Mouse (Mus musculus): ENCODE results near the gene Csrp1. TPM values are rescaled to one million over a fixed set of nuclear protein-coding genes. Genes with fewer than 3 reads are reported as not detected.

Gene Csrp1
- total RNA-seq (2014; fragmentation: Nextera tagmentation) (not detected in 2 replicates), total RNA-seq (2017) (0.29 and 0.38 TPM in 2 replicates), polyA plus RNA-seq (2012) (0.05 and 0.06 TPM in 2 replicates)

- Histone ChIP-seq H3K4me3 (ENCODE audit: low read depth, low read length) (no peak within 1 kb of the TSS), H3K36me3 (replicated peaks) (no peaks in the 10 kb centered on the region), H3K27me3 (ENCODE audit: insufficient read depth, low read length) (no peaks in the 10 kb centered on the region), H3K4me1 (ENCODE audit: insufficient read depth, low read depth, low read length) (peaks cover 9% of the 10 kb centered on the region), H3K9me3 (replicated peaks) (no peaks in the 10 kb centered on the region)
- TF ChIP-seq POLR2AphosphoS5 (IDR thresholded peaks at IDR 0.05; ENCODE audit: insufficient replicate concordance, low read depth, low read length) (no peak), GATA1 (IDR thresholded peaks at IDR 0.05; ENCODE audit: borderline replicate concordance, low read length) (no peak), CTCF (IDR thresholded peaks at IDR 0.05; ENCODE audit: low read depth, low read length) (no peak), TAL1 (conservative IDR thresholded peaks at IDR 0.05; ENCODE audit: low read depth, low read length) (no peak), GATA2 (IDR thresholded peaks at IDR 0.05; ENCODE audit: borderline replicate concordance, low read depth, low read length) (no peak)
- no peak for ATAC-seq (ENCODE audit: extremely low read depth, insufficient number of reproducible peaks, low FRiP score, poor library complexity, severe bottlenecking)
- DNase-seq (ENCODE audit: low spot score), result no peak
Measured at GRCm38 (mm10) chr1:135719983-135720382, at the start of gene Csrp1. Gene Csrp1 (plus strand): TSS chr1:135720061.

GRCm38 (mm10) chr1:135670397-135671130 is 49.3 kb upstream of the Csrp1 start:
- Histone ChIP-seq H3K27me3 (ENCODE audit: insufficient read depth, low read length) (peaks cover 8% of the 10 kb centered on the region), H3K4me3 (ENCODE audit: low read depth, low read length) (no peak overlapping the region), H3K36me3 (replicated peaks) (no peaks in the 10 kb centered on the region), H3K9me3 (replicated peaks) (no peaks in the 10 kb centered on the region), H3K4me1 (ENCODE audit: insufficient read depth, low read depth, low read length) (no peaks in the 10 kb centered on the region)
- ATAC-seq (ENCODE audit: extremely low read depth, insufficient number of reproducible peaks, low FRiP score, poor library complexity, severe bottlenecking) (no peak), DNase-seq (ENCODE audit: low spot score) (peak; percentile 35)
- TF ChIP-seq CTCF (IDR thresholded peaks at IDR 0.05; ENCODE audit: low read depth, low read length) (peak; percentile 97), TAL1 (conservative IDR thresholded peaks at IDR 0.05; ENCODE audit: low read depth, low read length) (no peak)

GRCm38 (mm10) chr1:135671406-135671805 is 48.5 kb upstream of the Csrp1 start:
- Histone ChIP-seq H3K4me3 (ENCODE audit: low read depth, low read length) (no peak overlapping the region), H3K36me3 (replicated peaks) (no peaks in the 10 kb centered on the region), H3K4me1 (ENCODE audit: insufficient read depth, low read depth, low read length) (no peaks in the 10 kb centered on the region), H3K27me3 (ENCODE audit: insufficient read depth, low read length) (peaks cover 14% of the 10 kb centered on the region), H3K9me3 (replicated peaks) (no peaks in the 10 kb centered on the region)
- DNase-seq (ENCODE audit: low spot score) (no peak), ATAC-seq (ENCODE audit: extremely low read depth, insufficient number of reproducible peaks, low FRiP score, poor library complexity, severe bottlenecking) (no peak)
- TF ChIP-seq TAL1 (conservative IDR thresholded peaks at IDR 0.05; ENCODE audit: low read depth, low read length) (no peak), GATA2 (IDR thresholded peaks at IDR 0.05; ENCODE audit: borderline replicate concordance, low read depth, low read length) (no peak), POLR2AphosphoS5 (IDR thresholded peaks at IDR 0.05; ENCODE audit: insufficient replicate concordance, low read depth, low read length) (no peak), GATA1 (IDR thresholded peaks at IDR 0.05; ENCODE audit: borderline replicate concordance, low read length) (no peak), CTCF (IDR thresholded peaks at IDR 0.05; ENCODE audit: low read depth, low read length) (no peak)

- DNase-seq (ENCODE audit: low spot score), result no peak
- no peaks in the 10 kb centered on the region for H3K4me1 ChIP-seq (ENCODE audit: insufficient read depth, low read depth, low read length)
- H3K27me3 ChIP-seq (ENCODE audit: insufficient read depth, low read length), result peaks cover 14% of the 10 kb centered on the region
- H3K9me3 ChIP-seq (replicated peaks), result no peaks in the 10 kb centered on the region
- TF ChIP-seq GATA2 (IDR thresholded peaks at IDR 0.05; ENCODE audit: borderline replicate concordance, low read depth, low read length) (no peak), GATA1 (IDR thresholded peaks at IDR 0.05; ENCODE audit: borderline replicate concordance, low read length) (no peak), TAL1 (conservative IDR thresholded peaks at IDR 0.05; ENCODE audit: low read depth, low read length) (no peak), POLR2AphosphoS5 (IDR thresholded peaks at IDR 0.05; ENCODE audit: insufficient replicate concordance, low read depth, low read length) (no peak), CTCF (IDR thresholded peaks at IDR 0.05; ENCODE audit: low read depth, low read length) (no peak)
- ATAC-seq (ENCODE audit: extremely low read depth, insufficient number of reproducible peaks, low FRiP score, poor library complexity, severe bottlenecking), result no peak
- no peaks in the 10 kb centered on the region for H3K36me3 ChIP-seq (replicated peaks)
- no peak overlapping the region for H3K4me3 ChIP-seq (ENCODE audit: low read depth, low read length)
Measured at GRCm38 (mm10) chr1:135671956-135672355, 47.9 kb upstream of the Csrp1 start.

GRCm38 (mm10) chr1:135672374-135672773 is 47.5 kb upstream of the Csrp1 start:
- Histone ChIP-seq H3K4me3 (ENCODE audit: low read depth, low read length) (no peak overlapping the region), H3K4me1 (ENCODE audit: insufficient read depth, low read depth, low read length) (no peaks in the 10 kb centered on the region), H3K9me3 (replicated peaks) (no peaks in the 10 kb centered on the region), H3K27me3 (ENCODE audit: insufficient read depth, low read length) (peaks cover 14% of the 10 kb centered on the region), H3K36me3 (replicated peaks) (no peaks in the 10 kb centered on the region)
- ATAC-seq (ENCODE audit: extremely low read depth, insufficient number of reproducible peaks, low FRiP score, poor library complexity, severe bottlenecking) (no peak), DNase-seq (ENCODE audit: low spot score) (no peak)
- TF ChIP-seq POLR2AphosphoS5 (IDR thresholded peaks at IDR 0.05; ENCODE audit: insufficient replicate concordance, low read depth, low read length) (no peak), GATA2 (IDR thresholded peaks at IDR 0.05; ENCODE audit: borderline replicate concordance, low read depth, low read length) (no peak), GATA1 (IDR thresholded peaks at IDR 0.05; ENCODE audit: borderline replicate concordance, low read length) (no peak), TAL1 (conservative IDR thresholded peaks at IDR 0.05; ENCODE audit: low read depth, low read length) (no peak), CTCF (IDR thresholded peaks at IDR 0.05; ENCODE audit: low read depth, low read length) (no peak)

GRCm38 (mm10) chr1:135673423-135673822 is 46.4 kb upstream of the Csrp1 start:
- Histone ChIP-seq H3K27me3 (ENCODE audit: insufficient read depth, low read length) (peaks cover 14% of the 10 kb centered on the region), H3K36me3 (replicated peaks) (no peaks in the 10 kb centered on the region), H3K4me3 (ENCODE audit: low read depth, low read length) (no peak overlapping the region), H3K9me3 (replicated peaks) (no peaks in the 10 kb centered on the region), H3K4me1 (ENCODE audit: insufficient read depth, low read depth, low read length) (no peaks in the 10 kb centered on the region)
- ATAC-seq (ENCODE audit: extremely low read depth, insufficient number of reproducible peaks, low FRiP score, poor library complexity, severe bottlenecking) (no peak), DNase-seq (ENCODE audit: low spot score) (no peak)
- TF ChIP-seq GATA1 (IDR thresholded peaks at IDR 0.05; ENCODE audit: borderline replicate concordance, low read length) (no peak), CTCF (IDR thresholded peaks at IDR 0.05; ENCODE audit: low read depth, low read length) (no peak), GATA2 (IDR thresholded peaks at IDR 0.05; ENCODE audit: borderline replicate concordance, low read depth, low read length) (no peak), POLR2AphosphoS5 (IDR thresholded peaks at IDR 0.05; ENCODE audit: insufficient replicate concordance, low read depth, low read length) (no peak), TAL1 (conservative IDR thresholded peaks at IDR 0.05; ENCODE audit: low read depth, low read length) (no peak)
